Mouse (Mus musculus): ENCODE data around the gene D430041D05Rik.

D430041D05Rik gene

GRCm38 (mm10) chr2:104184296-104184695, 226.5 kb downstream of the D430041D05Rik start:
- no peak for DNase-seq

GRCm38 (mm10) chr2:104183246-104183845, 227.5 kb downstream of the D430041D05Rik start:
- DNase-seq: no peak

DNA sequence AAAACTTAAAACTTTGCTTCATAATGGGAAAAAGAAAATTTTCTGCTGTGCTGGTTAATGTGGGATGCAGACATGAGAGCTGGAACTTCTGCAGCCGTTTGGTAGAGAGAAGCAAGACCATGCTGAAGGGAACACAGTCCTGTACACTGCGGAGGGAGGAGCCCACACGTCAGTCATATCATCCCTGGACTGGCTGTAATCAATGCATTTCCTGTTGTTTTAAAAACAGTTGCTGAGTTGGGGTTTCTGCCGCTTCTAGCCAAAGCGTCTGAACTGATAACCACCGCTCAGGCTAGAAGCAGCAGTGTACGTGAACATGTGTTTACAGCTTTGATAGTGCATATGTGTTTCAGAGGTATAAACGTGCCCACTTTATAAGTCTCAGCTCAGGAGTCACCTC, 231.2 kb downstream of the D430041D05Rik start:
- DNase-seq: no peak

GRCm38 (mm10) chr2:104178251-104178650, 232.6 kb downstream of the D430041D05Rik start:
- DNase-seq: no peak

DNA sequence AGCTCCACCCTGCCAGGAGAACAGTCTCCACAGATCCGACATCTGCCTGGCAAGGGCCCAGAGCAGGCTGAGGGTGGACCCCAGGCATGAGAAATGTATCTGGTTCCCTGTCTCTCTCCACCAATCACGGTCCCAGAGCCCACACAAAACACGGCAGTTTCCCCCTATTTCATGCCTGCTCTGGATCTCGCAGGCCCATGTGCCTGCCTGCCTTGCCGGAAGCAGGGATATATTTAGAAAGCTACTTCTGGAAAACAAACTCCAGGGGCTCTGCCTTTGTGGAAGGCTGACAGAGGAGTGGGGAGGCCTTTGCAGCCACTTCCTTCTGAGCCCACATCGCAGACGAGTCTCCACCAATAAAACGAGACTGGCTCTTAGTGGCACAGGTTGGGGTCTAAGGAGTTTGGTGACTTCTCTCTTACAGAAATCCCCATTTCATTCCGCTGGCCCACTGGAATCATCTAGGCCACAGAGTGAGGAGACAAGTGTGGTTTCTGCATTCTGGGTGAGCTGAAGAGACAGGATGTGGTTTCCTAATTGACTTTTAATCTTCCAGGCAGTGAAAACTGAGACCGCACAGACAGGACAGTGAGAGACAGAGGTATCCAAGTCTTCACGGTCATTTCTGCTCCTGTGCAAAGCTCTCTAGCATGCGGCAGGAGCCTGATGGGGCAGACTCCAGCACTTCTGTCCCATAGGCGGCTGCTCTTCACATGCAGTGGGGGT, 233.7 kb downstream of the D430041D05Rik start:
- peak; percentile 62 to 72 for DNase-seq

GRCm38 (mm10) chr2:104176166-104176978, 234.4 kb downstream of the D430041D05Rik start:
- no peak for DNase-seq

DNA sequence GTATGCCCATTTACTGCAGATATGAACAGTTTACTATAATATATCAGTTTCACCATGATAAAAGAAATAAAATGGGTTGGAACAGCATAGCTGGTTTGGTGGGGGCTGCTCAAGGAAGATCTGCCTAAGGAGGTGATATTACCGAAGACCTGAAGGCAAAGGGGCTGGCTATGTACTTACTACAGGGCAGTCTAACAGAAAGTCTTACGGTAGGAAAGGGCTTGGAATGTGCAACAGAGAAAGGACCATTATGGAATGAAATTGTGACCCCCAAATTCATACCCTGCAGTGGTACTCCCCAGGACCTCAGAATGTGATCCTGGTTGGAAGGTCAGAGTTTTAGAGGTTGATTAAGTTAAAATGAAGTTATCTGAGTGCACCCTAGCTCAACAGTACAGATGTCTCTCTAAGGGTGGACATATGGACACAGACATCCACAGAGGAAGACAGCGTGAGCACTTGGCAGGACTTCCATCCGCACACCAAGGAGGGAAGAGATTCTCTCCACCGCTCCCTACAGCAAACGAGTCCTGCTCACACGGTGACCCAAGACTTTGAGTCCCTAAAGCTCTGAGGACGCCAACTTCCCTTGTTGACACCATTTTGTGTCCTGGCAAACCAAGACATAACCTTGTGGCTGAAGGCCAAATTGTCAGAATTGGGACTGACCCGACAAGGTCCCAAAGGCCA, 235.2 kb downstream of the D430041D05Rik start:
- DNase-seq: no peak

DNA sequence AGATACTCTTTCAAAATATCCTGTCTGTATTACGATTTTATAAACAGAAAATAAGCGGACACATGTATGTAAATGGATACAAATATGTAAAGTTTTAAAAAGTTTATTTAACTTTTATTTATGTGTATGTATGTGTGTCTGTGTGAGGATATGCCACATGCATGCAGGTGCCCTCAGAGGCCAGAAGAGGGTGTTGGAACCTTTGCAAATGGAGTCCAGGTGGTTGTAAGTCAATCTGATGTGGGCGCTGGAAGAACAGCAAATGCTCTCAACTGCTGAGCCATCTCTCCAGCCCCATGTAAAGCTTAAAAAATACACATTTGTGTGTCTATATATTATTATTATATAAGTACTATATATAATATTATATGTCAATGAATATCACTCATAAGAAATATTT, 237.4 kb downstream of the D430041D05Rik start:
- no peak for DNase-seq

DNA sequence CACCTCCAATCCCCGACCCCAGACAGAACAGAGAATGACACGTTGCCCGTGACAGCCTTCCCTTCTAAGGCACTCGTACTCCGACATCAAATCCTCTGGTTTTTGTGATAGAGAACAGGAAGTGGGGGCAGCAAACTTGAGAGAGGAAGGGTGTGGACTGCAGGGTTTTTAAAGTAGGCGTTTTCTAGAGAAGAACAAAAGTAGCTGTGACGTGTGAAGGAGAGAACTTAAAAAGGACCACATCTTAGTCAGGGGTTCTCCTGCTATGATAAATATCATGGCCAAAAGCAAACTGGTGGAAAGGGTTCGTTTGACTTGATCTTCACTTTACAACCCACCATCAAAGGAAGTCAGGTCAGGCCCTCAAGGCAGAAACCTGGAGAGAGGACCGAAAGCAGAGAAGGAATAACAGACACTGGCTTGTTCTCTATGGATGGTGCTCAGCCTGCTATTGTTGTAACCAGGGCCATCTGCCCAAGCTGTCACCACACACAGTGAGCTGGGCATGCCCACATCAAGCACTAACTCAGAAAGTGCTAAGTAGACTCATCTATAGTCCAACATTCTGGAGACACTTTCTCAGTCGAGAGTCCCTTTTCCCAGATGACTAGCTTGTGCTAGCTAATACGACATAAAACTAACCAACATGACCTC, 238.0 kb downstream of the D430041D05Rik start:
- DNase-seq: no peak

- DNase-seq: no peak
Measured at GRCm38 (mm10) chr2:104168186-104168896, 242.5 kb downstream of the D430041D05Rik start.

- no peak for DNase-seq
Measured at GRCm38 (mm10) chr2:104167765-104168164, 243.0 kb downstream of the D430041D05Rik start.

- DNase-seq: no peak
Measured at GRCm38 (mm10) chr2:104165631-104166030, 245.2 kb downstream of the D430041D05Rik start.

DNA sequence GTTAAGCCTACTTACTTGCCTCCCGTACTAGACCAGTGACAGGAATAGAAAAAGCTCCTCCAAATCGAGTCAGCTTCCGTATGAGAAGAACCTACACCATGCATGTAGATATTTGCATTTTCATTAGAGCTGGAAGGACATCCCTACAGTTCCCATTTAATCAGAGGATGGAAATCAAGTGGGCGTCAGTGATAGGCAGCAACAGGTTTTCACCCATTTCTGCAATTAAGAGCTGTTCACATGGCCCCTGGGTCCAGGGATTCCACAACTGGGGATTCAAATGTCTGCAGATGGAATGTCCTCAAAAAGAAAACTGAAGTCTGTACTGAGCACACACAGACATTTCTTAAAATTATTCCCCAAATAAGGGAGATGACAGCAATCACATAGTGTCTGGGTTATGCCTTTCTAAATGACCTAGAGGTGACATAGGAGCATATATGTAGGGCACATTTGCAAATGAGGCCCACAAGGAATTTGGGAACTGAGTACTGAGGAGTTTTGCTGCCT, 246.8 kb downstream of the D430041D05Rik start:
- no peak for DNase-seq

DNA sequence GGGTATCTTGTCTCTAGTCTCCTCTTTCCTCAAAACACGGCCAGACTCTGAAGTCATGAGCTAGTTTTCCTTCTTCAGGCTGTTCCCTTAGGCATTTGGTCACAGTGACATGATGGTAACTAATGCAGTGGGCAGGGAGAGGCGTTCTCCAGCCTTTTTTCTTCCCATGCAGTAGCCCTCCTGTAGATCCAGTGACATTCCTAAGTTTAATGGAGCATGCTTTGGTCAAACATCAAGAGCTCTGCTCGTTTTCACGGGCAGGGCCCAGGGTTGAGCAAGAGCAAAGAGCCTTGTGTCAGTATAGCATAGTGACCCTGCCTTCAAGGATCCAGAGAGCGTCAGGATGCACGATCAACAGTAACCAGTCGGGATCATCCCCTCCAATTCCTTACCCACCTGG, 247.4 kb downstream of the D430041D05Rik start:
- DNase-seq: peak in 1 of 2 experiments; percentile 26

DNA sequence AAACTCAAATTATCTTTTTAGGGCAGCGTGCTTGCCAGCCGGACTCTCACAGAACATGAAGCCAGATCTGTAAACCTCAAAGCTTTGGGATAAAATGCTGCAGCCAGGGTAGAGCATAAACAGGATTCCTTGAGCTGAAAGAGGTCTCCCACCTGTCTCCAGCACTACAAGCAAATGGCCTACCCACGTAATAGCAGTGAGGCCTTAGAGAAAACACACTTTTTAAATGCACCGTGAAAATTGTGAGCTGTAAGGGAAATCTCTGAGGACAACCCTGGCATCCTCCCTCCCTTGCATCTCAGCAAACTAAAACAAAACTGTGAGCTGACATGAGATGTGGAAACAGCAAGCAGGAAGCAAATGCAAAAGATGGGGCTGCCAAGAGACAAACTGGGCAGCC, 253.0 kb downstream of the D430041D05Rik start:
- DNase-seq: no peak

- DNase-seq: no peak
Measured at GRCm38 (mm10) chr2:104153876-104154275, 256.9 kb downstream of the D430041D05Rik start.

DNA sequence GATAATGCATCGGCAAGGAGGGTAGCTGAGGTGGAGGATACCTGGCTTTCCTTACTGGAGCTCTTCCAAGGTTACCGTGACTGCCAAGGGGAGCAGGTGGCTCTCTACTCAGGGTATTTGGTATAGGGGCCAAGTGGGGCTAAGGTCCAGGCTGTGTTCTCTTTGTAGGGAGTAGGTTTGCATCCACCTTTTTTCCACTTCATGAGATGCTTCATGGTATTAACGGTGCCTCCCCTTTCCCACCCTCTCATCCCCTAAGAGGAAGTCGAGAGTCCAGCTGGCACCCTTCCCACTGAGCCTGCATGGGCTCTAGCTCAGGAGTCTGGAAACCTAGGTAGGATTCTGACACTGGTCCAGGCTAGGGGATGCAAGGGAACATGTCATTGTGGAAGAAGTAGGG, 257.5 kb downstream of the D430041D05Rik start:
- DNase-seq: no peak

DNA sequence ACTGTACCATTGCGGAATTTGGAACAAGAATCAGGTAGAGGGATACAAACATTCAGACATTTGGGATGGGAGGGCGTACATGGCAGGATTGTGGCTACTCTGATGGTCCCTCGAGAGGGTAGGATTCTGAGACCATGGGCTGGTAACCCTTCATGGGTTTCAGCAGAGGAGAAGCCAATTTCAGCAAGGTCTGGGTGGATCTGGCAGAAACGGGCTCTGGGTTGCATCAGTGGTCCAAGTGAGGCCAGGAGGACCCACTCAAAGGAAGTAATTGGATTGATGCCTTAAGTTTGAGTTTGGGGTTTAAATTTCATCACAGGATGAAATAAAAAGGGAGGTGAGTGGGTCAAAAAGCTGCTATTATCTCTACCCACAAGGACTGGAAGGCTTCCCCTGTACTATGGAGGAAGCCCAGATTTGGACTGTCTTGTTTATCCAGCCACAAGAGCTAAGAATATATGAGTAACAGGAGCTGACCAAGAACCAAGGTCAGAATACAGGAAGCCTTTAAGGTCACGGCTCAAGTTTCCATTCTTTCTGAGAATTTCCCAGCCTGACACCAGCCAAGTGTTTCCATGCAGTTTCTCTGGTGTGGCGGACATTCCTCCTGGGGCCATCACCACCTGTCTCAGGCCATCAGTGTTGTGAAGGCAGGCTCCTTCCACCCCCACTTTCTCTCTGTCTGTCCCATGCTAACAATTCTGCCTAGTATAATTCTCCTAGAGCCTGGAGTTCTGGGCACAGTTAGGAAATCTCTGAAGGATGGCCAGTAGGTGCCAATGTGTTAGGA, 260.0 kb downstream of the D430041D05Rik start:
- DNase-seq: no peak

DNA sequence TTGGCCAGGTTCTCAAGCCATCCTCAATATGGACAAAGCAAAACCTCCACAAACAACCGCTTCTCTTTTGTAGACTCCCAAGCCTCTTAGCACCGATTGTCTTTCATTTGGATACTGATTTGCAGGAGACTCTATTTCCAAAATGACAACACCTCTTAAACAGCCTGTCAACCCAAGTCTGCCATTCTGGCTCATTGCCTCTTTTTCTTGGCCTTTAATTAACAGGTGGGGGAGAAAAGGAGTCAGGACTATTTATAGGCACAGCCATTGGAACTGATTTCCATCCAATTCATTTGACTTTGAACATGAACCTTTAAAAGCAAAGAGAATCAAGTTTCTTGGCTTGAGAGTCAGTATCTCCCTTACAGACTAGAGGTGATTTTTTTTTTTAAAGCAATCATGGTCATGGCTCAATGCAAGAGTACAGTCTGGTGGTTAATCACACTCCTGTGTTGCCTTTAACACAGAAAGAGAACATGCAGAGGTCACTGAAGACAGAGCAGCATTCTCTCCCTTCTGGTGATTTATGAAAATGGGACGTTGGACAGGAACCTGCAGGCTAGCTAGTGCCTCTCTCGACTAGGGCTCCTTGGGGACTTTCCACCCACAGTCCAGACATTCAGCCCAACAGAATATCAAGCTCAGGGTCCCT, 262.8 kb downstream of the D430041D05Rik start:
- no peak for DNase-seq

- peak; percentile 34 to 65 for DNase-seq
Measured at GRCm38 (mm10) chr2:104145983-104146382, 264.8 kb downstream of the D430041D05Rik start.
